Mouse (Mus musculus) heart, postnatal 0 days (tissue): ENCODE results near the gene Rnf216. TPM values are rescaled to one million over a fixed set of nuclear protein-coding genes. Genes with fewer than 3 reads are reported as not detected.
A peak's percentile ranks its signal among the peaks of the same experiment; 100 is the strongest.

Experiments used
- ATAC-seq: fragments of 200-750 bp; cut with Nextera tagmentation; 2 replicates; pipeline ENCODE4 v1.8.0; 2017; ENCODE audit warnings: low read depth, moderate number of reproducible peaks, moderate library complexity; ENCODE audit not compliant: insufficient read depth
- DNase-seq: peaks from one replicate; pipeline ENCODE4 v3.0.0-alpha.2; 2016; ENCODE audit warnings: low spot score
- H3K27ac ChIP-seq: fragments of 300-500 bp; sonication (generic); 2 replicates; pipeline ENCODE4 v1.5.1; 2014; ENCODE audit warnings: low read depth, mild to moderate bottlenecking
- H3K27me3 ChIP-seq: fragments of 300-500 bp; sonication (generic); 2 replicates; pipeline ENCODE4 v1.6.1; 2014; ENCODE audit warnings: low read length, mixed read lengths; ENCODE audit not compliant: control insufficient read depth, insufficient read depth
- H3K36me3 ChIP-seq: fragments of 300-500 bp; sonication (generic); replicated peaks from 2 replicates; pipeline ENCODE4 v1.6.1; 2014; ENCODE audit warnings: low read length, mixed read lengths; ENCODE audit not compliant: control insufficient read depth, insufficient read depth
- H3K4me1 ChIP-seq: fragments of 300-500 bp; sonication (generic); 2 replicates; pipeline ENCODE4 v1.6.1; 2014; ENCODE audit warnings: antibody characterized with exemption; ENCODE audit not compliant: control insufficient read depth, insufficient read depth
- H3K4me2 ChIP-seq: fragments of 300-500 bp; sonication (generic); 2 replicates; pipeline ENCODE4 v1.6.1; 2014; ENCODE audit warnings: low read depth, mild to moderate bottlenecking, low read length, moderate library complexity
- H3K4me3 ChIP-seq: fragments of 300-500 bp; sonication (generic); 2 replicates; pipeline ENCODE4 v1.5.1; 2014; ENCODE audit warnings: low read depth, low read length
- H3K9ac ChIP-seq: fragments of 300-500 bp; sonication (generic); replicated peaks from 2 replicates; pipeline ENCODE4 v1.6.1; 2014; ENCODE audit warnings: low read depth, low read length, mixed read lengths
- H3K9me3 ChIP-seq: fragments of 300-500 bp; sonication (generic); replicated peaks from 2 replicates; pipeline ENCODE4 v1.6.1; 2016; ENCODE audit warnings: low read length; ENCODE audit not compliant: control insufficient read depth
- CTCF ChIP-seq: IDR thresholded peaks from 2 replicates; pipeline ENCODE4 v1.5.1; 2016; ENCODE audit warnings: antibody characterized with exemption, control low read depth, low read depth
- EP300 ChIP-seq: IDR thresholded peaks from 2 replicates; pipeline ENCODE4 v1.6.1; 2016; ENCODE audit warnings: antibody characterized with exemption, low read depth
- WGBS: fragments of 180-500 bp; shearing (Covaris S2); extraction: QIAGEN DNeasy Blood & Tissue Kit; methylation state at CpG from one replicate; pipeline ENCODE4 v1.1.7; 2014; 5-methylcytosine and 5-hydroxymethylcytosine counted together
- polyA plus RNA-seq: library from polyadenylated mRNA; unstranded; fragments of >200 nt; fragmentation: Nextera tagmentation; extraction: Ambion mirVana; gene quantifications from 2 replicates; pipeline ENCODE4 v1.2.1, GENCODE M21; 2015
- total RNA-seq: library from RNA; depleted of rRNA; stranded (reverse); fragments of >200 nt; gene quantifications from 2 replicates; pipeline ENCODE4 v1.2.3, GENCODE M21; 2014; ENCODE audit warnings: low replicate concordance

The Rnf216 gene
- total and polyA plus RNA-seq, 2 experiments from 2014 or later, result 17.1 to 23.3 TPM

DNA sequence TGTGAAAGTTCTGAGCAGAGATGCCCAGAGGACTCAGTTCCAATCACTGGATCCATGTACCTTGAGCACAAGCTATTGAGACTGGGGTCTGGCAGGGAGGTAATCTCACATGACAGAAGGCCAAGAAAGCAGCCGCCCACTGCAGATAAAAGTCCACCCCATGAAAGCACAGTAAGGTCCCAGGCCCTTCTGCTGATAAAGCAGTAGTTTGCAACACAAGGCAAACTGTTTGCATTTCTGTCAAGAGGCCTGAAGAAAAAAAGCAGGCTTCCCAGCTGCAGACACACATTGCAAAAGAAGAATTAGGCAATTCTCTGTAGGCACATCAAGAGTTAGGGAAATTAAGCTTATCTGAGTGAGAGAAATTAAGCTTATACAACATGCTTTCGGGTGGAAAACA, 54.6 kb downstream of the Rnf216 start:
- H3K36me3 ChIP-seq, result peaks cover 7% of the 10 kb centered on the region; the same call in 1 of the 2 replicates
- peak overlapping the region; percentile 56 for H3K27ac ChIP-seq
- TF ChIP-seq CTCF (no peak), EP300 (no peak)
- no peak overlapping the region for H3K4me2 ChIP-seq
- WGBS, result 30% methylated on average over 2 of the region's 2 CpGs
- no peak overlapping the region for H3K4me3 ChIP-seq
- peak; percentile 36 for DNase-seq
- peaks cover 49% of the 10 kb centered on the region for H3K4me1 ChIP-seq
- no peaks in the 10 kb centered on the region for H3K9me3 ChIP-seq
- no peaks in the 10 kb centered on the region for H3K27me3 ChIP-seq
- no peak for ATAC-seq
- H3K9ac ChIP-seq, result no peak overlapping the region

- no peak overlapping the region for H3K9ac ChIP-seq
- WGBS, result 71% methylated on average over 1 of the region's 1 CpGs
Observed at GRCm38 (mm10) chr5:143057753-143058152, 55.0 kb downstream of the Rnf216 start.

DNA sequence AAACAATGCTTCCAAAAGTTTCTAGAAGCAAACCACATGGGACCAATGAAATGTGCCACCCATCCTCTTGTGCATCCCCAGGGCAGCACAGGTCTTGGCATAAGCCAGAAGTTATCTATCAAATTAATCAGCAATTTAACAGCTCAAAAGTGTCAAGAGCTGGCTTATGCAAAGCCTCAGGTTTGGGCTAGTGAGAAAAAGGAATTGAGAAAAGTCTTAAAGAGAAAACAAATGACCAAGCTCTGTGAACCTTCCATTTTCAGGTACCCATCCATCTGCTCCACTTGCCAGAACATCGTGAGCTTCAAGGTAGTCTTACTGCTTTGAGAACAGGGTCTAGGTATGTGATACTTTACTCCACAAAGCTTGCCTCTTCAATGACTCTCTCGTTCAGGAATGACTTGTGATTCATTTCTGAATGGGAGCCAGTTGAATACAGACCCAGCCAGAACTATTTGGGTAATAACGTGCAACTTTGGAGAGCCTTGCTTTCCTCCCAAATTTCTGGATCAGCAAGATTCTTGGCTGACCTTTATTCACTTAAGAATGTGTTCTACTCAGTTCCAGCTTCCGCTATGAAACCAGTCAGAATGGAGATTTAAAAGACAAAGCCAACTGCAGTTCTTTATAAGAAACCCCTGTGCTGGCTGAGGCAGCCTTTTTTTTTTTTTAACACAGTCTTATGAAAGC, 56.5 kb downstream of the Rnf216 start:
- 45% methylated on average over 4 of the region's 4 CpGs for WGBS

More at GRCm38 (mm10) chr5:143057753-143058152, 55.0 kb downstream of the Rnf216 start:
- Histone ChIP-seq H3K4me3 (no peak overlapping the region), H3K9me3 (no peaks in the 10 kb centered on the region), H3K4me2 (no peak overlapping the region), H3K36me3 (peaks cover 4% of the 10 kb centered on the region; the same call in 1 of the 2 replicates), H3K4me1 (peaks cover 49% of the 10 kb centered on the region), H3K27me3 (no peaks in the 10 kb centered on the region), H3K27ac (peak overlapping the region; percentile 56)
- TF ChIP-seq EP300 (no peak), CTCF (no peak)
- DNase-seq, result no peak
- no peak for ATAC-seq

DNA sequence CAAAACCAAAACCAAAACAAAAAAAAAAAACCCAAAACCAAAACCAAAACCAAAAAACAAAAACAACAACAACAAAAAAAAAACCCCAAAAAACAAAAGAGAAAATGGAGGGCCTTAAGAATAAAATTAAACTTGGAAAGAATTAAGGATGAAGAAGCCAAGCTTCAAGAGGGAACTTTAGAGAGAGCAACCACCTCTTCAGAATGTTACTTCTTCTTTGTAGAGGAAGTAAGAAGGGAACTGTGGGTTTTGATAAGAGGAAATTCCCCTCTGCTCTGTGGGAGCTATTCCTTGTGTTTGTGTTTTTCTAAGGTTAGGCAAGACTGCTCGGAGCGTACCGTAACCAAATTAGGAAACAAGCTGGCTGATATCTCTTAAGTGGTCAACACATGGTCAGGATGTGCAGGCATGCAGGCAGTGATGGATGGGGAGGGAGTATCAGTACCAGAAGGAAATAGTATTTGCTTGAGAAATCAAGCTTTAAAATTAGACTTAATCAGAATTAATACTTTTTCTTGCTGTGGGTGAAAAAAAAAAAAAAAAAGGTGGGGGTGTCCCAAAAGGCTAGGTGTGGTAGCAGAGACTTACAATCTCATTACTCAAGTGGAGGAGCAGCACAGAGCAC, 57.2 kb downstream of the Rnf216 start:
- H3K27me3 ChIP-seq, result no peaks in the 10 kb centered on the region
- H3K4me3 ChIP-seq, result no peak overlapping the region
- H3K36me3 ChIP-seq, result peaks cover 4% of the 10 kb centered on the region; the same call in 1 of the 2 replicates
- peaks cover 37% of the 10 kb centered on the region for H3K4me1 ChIP-seq
- H3K4me2 ChIP-seq, result no peak overlapping the region
- peak overlapping the region; percentile 69 for H3K27ac ChIP-seq
- no peak overlapping the region for H3K9ac ChIP-seq
- TF ChIP-seq EP300, result no peak
- TF ChIP-seq CTCF, result no peak
- WGBS, result 3% methylated on average over 3 of the region's 3 CpGs
- ATAC-seq (peak; percentile 70; the same call in 1 of the 2 replicates), DNase-seq (peak; percentile 70)
- H3K9me3 ChIP-seq, result no peaks in the 10 kb centered on the region

More for the DNA sequence above, 56.5 kb downstream of the Rnf216 start:
- H3K9ac ChIP-seq, result no peak overlapping the region
- H3K4me3 ChIP-seq, result no peak overlapping the region
- no peak overlapping the region for H3K4me2 ChIP-seq
- ATAC-seq (no peak), DNase-seq (peak; percentile 77)
- TF ChIP-seq EP300, result no peak
- TF ChIP-seq CTCF, result no peak
- peaks cover 4% of the 10 kb centered on the region; the same call in 1 of the 2 replicates for H3K36me3 ChIP-seq
- no peaks in the 10 kb centered on the region for H3K9me3 ChIP-seq
- peak overlapping the region; percentile 69 for H3K27ac ChIP-seq
- peaks cover 41% of the 10 kb centered on the region for H3K4me1 ChIP-seq
- H3K27me3 ChIP-seq, result no peaks in the 10 kb centered on the region

DNA sequence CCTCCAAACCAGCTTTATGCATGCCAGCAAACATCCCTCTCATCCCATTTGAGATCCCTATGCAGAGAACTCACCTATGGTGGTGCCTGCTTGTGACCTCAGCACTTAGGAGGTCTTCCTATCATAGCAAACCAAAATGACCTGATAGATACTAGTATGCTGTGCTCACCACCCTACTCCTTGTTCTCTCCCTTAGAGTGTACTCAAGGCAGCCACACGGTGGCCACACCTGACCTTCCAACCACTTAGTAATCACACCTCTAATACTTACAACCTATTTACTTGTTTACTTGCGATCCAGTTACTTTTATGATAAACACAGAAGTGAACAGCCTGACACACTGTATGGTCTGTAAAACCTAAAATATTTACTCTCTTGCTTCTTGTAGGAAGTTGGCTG, 58.1 kb downstream of the Rnf216 start:
- ATAC-seq, result no peak
- TF ChIP-seq CTCF, result no peak
- TF ChIP-seq EP300, result no peak
- no peaks in the 10 kb centered on the region for H3K36me3 ChIP-seq
- 0 out of 2 replicates have a peak overlapping the region, but pooled peaks have one; percentile 38 for H3K27ac ChIP-seq
- peaks cover 46% of the 10 kb centered on the region for H3K4me1 ChIP-seq
- no peaks in the 10 kb centered on the region for H3K27me3 ChIP-seq
- H3K9ac ChIP-seq, result no peak overlapping the region
- no peaks in the 10 kb centered on the region for H3K9me3 ChIP-seq
- WGBS, result 76% methylated on average over 2 of the region's 2 CpGs
- no peak for DNase-seq
- no peak overlapping the region for H3K4me3 ChIP-seq
- no peak overlapping the region for H3K4me2 ChIP-seq
